Mouse (Mus musculus) testis, adult 2 months (tissue): ENCODE results near the gene Mast3.

Experiments
- CTCF ChIP-seq: fragments of 200-500 bp; IDR thresholded peaks from 2 replicates; pipeline ENCODE4 v1.5.1; 2012; ENCODE audit warnings: low read depth, mild to moderate bottlenecking, inconsistent platforms, low read length, moderate library complexity; ENCODE audit not compliant: control insufficient read depth, insufficient read depth, insufficient replicate concordance
- POLR2A ChIP-seq: fragments of 200-500 bp; IDR thresholded peaks from 2 replicates; pipeline ENCODE4 v1.6.1; 2012; ENCODE audit warnings: low read depth, mild to moderate bottlenecking, inconsistent platforms, low read length, moderate library complexity; ENCODE audit not compliant: control insufficient read depth

- TF ChIP-seq POLR2A: no peak
- TF ChIP-seq CTCF: no peak
These were observed 3.4 kb upstream of the Mast3 start, which contains the start of gene Il12rb1 for GRCm38 (mm10) chr8:70808239-70808638.
